Mouse (Mus musculus) intestine, postnatal 0 days (tissue): ENCODE data around the gene Desi1. TPM values are rescaled to one million over a fixed set of nuclear protein-coding genes. Genes with fewer than 3 reads are reported as not detected.

Experiments
- ATAC-seq: fragments of 200-750 bp; cut with Nextera tagmentation; 2 replicates; pipeline ENCODE4 v1.8.0; 2017; ENCODE audit warnings: mild to moderate bottlenecking, moderate TSS enrichment, moderate library complexity
- H3K27ac ChIP-seq: fragments of 300-500 bp; sonication (generic); 2 replicates; pipeline ENCODE4 v1.5.1; 2014; ENCODE audit warnings: mild to moderate bottlenecking, low read depth, low read length, moderate library complexity
- H3K27me3 ChIP-seq: fragments of 300-500 bp; sonication (generic); replicated peaks from 2 replicates; pipeline ENCODE4 v1.6.1; 2014; ENCODE audit warnings: low read length, mixed read lengths; ENCODE audit not compliant: control insufficient read depth, insufficient read depth
- H3K36me3 ChIP-seq: fragments of 300-500 bp; sonication (generic); 2 replicates; pipeline ENCODE4 v1.6.1; 2014; ENCODE audit warnings: mild to moderate bottlenecking, moderate library complexity; ENCODE audit not compliant: control insufficient read depth, insufficient read depth
- H3K4me1 ChIP-seq: fragments of 300-500 bp; sonication (generic); replicated peaks from 2 replicates; pipeline ENCODE4 v1.6.1; 2014; ENCODE audit warnings: antibody characterized with exemption, low read length, mixed read lengths; ENCODE audit not compliant: control insufficient read depth, insufficient read depth
- H3K4me2 ChIP-seq: fragments of 300-500 bp; sonication (generic); replicated peaks from 2 replicates; pipeline ENCODE4 v1.6.1; 2014; ENCODE audit warnings: low read depth, mild to moderate bottlenecking, moderate library complexity
- H3K4me3 ChIP-seq: fragments of 300-500 bp; sonication (generic); 2 replicates; pipeline ENCODE4 v1.5.1; 2014; ENCODE audit warnings: low read depth, low read length
- H3K9ac ChIP-seq: fragments of 300-500 bp; sonication (generic); 2 replicates; pipeline ENCODE4 v1.6.1; 2014; ENCODE audit warnings: mild to moderate bottlenecking, low read depth, low read length
- H3K9me3 ChIP-seq: fragments of 300-500 bp; sonication (generic); 2 replicates; pipeline ENCODE4 v1.6.1; 2016; ENCODE audit warnings: mixed run types; ENCODE audit not compliant: control insufficient read depth
- CTCF ChIP-seq: sonication (generic); IDR thresholded peaks from 2 replicates; pipeline ENCODE4 v1.5.1; 2016; ENCODE audit warnings: low read depth, mild to moderate bottlenecking, control low read depth, antibody characterized with exemption, moderate library complexity
- WGBS: fragments of 180-500 bp; shearing (Covaris S2); extraction: QIAGEN DNeasy Blood & Tissue Kit; methylation state at CpG from one replicate; pipeline ENCODE4 v1.1.7; 2014; 5-methylcytosine and 5-hydroxymethylcytosine counted together
- polyA plus RNA-seq: library from polyadenylated mRNA; unstranded; fragments of >200 nt; fragmentation: Nextera tagmentation; extraction: Ambion mirVana; gene quantifications from 2 replicates; pipeline ENCODE4 v1.2.1, GENCODE M21; 2015

The Desi1 gene
- polyA plus RNA-seq, 1 experiment from 2014 or later = 10.0 TPM

DNA sequence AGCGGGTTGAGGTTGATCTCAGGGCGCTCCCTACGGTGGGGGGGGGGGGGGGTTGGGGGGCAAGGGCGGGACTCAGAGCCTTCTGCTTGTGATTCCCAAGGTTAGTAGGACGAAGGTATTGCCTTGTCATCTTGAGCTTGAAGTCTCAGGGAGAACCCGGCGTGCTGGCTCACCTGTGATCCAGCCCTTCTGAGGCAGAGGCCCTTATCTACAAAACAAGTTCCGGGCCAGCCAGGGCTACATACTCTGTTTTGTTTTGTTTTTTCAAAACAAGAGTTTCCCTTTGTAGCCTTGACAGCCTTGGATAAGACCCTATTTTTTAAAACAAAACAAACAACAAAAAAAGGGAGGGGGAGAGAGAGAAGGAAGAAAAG is 72.6 kb downstream of the Desi1 start:
- Histone ChIP-seq H3K27ac (peak overlapping the region; percentile 11; the same call in 1 of the 2 replicates), H3K4me3 (peak overlapping the region; percentile 59), H3K27me3 (no peaks in the 10 kb centered on the region), H3K9ac (no peak overlapping the region), H3K4me1 (no peaks in the 10 kb centered on the region), H3K9me3 (no peaks in the 10 kb centered on the region), H3K36me3 (no peaks in the 10 kb centered on the region; the same call in 1 of the 2 replicates), H3K4me2 (peak overlapping the region; percentile 79)
- 2% methylated on average over 6 of the region's 8 CpGs for WGBS
- TF ChIP-seq CTCF = no peak
- no peak for ATAC-seq

DNA sequence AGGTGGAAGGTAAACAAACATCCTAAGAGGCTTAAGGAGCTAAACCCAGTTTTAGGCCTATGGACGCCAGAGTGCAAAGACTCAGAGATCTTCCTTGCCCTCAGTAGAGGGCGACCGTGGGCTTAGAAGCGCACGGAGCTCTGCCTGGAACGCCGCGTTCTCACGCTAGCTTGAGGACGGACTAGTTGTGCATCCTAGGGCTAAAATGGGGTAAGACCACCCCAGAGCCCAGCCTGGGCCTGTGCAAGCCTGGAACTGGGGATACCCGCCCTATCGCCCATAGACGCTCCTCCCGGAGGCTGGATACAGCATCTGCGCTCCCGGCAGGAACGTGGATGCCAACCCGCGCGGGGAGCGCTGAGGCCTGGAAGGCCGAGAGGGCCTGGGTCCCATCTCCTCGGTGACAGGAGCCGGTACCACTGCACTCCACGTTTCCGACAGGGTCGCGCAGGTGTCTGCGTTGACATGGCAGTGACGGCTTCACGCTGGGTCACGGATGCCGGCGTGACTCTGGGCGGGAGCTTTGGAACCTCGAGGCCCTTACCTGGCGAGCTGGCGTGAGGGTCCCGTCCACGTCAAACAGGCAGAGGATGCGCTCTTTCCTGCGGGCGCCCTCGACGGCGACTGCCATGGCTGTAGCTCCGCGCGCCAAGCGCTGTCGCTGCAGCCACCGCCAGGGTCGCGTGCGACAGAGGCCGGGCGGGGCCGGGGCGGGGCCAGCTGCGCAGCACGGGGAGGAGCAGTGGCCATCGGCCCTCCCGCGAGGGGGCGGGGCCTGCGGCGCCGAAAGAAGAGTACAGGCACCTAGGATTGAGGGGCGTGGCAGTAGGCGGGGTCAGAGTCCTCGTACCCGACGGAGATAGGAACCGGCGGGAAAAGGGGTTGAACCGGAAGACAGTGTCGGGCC is 73.2 kb downstream of the Desi1 start, which contains the start of gene Pmm1:
Gene Pmm1, minus strand, starts transcription at position 760 of the 907 bp plus-strand sequence.
- peak; percentile 95 for ATAC-seq
- H3K27ac ChIP-seq = peak within 1 kb of the TSS; percentile 62
- H3K9me3 ChIP-seq = no peaks in the 10 kb centered on the region
- peaks cover under 1% of the 10 kb centered on the region; the same call in 1 of the 2 replicates for H3K36me3 ChIP-seq
- H3K4me3 ChIP-seq = peak within 1 kb of the TSS; percentile 59
- no peaks in the 10 kb centered on the region for H3K27me3 ChIP-seq
- WGBS = under 1% methylated on average over 77 of the region's 77 CpGs
- H3K4me2 ChIP-seq = peak within 1 kb of the TSS; percentile 79
- peak within 1 kb of the TSS; percentile 55 for H3K9ac ChIP-seq
- peak; percentile 90 for TF ChIP-seq CTCF
- no peaks in the 10 kb centered on the region for H3K4me1 ChIP-seq

GRCm38 (mm10) chr15:81958906-81959305 is 74.8 kb downstream of the Desi1 start:
- TF ChIP-seq CTCF = no peak

GRCm38 (mm10) chr15:81957598-81957997 is 76.1 kb downstream of the Desi1 start:
- Histone ChIP-seq H3K9ac (no peak overlapping the region), H3K4me1 (no peaks in the 10 kb centered on the region), H3K27ac (no peak overlapping the region), H3K9me3 (no peaks in the 10 kb centered on the region), H3K4me2 (no peak overlapping the region), H3K36me3 (peaks cover 5% of the 10 kb centered on the region; the same call in 1 of the 2 replicates), H3K4me3 (no peak overlapping the region), H3K27me3 (no peaks in the 10 kb centered on the region)
- WGBS = 86% methylated on average over 11 of the region's 11 CpGs
- no peak for ATAC-seq
- no peak for TF ChIP-seq CTCF

More at GRCm38 (mm10) chr15:81958906-81959305, 74.8 kb downstream of the Desi1 start:
- WGBS = 93% methylated on average over 3 of the region's 3 CpGs
- Histone ChIP-seq H3K4me3 (no peak overlapping the region), H3K4me1 (no peaks in the 10 kb centered on the region), H3K27ac (no peak overlapping the region), H3K4me2 (no peak overlapping the region), H3K9me3 (no peaks in the 10 kb centered on the region), H3K27me3 (no peaks in the 10 kb centered on the region), H3K9ac (no peak overlapping the region), H3K36me3 (peaks cover 5% of the 10 kb centered on the region; the same call in 1 of the 2 replicates)
- ATAC-seq = no peak

DNA sequence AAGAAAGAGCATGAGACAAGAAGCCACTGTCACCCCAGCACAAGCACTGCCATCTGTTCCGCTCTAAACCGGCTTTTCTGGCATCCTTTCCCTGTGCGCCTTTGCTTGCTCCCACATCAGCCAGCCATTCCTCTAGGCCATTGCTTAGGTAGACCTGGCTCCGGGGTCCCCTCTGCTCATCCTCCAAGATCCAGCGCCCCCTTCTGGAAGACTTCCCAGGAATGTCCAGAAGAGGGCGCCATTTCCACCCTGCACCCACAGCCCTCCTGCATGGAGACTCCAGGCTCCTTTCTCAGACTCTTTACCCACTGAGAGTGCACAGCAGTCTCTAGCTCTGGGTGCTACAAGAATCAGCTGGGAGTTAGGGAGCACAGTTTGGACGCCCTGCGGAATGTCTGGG is 77.2 kb downstream of the Desi1 start:
- ATAC-seq = no peak
- Histone ChIP-seq H3K36me3 (peaks cover 7% of the 10 kb centered on the region; the same call in 1 of the 2 replicates), H3K9me3 (no peaks in the 10 kb centered on the region), H3K4me3 (no peak overlapping the region), H3K27me3 (no peaks in the 10 kb centered on the region), H3K9ac (no peak overlapping the region), H3K4me2 (no peak overlapping the region), H3K4me1 (no peaks in the 10 kb centered on the region), H3K27ac (no peak overlapping the region)
- WGBS = 60% methylated on average over 8 of the region's 8 CpGs
- peak; percentile 92 for TF ChIP-seq CTCF

DNA sequence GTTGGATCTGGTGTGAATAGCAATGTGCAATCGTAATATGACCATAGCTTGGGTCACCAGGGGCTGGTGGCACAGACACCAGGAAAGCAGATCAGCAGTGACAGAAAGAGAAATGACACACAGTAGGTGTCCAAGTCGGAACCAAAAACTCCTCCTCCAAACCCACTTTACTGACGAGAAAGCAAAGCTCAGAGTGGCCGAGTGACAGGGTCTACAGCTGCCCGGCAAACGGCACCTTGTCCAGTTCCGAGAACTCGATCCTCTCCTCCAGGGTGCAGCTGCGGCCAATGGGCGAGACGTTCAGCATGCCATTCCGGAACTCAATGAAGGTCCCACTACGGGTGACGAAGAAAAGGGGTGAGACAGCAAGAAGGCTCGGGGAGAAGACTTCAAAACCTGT is 78.2 kb downstream of the Desi1 start:
- Histone ChIP-seq H3K9me3 (no peaks in the 10 kb centered on the region), H3K4me1 (no peaks in the 10 kb centered on the region), H3K27ac (no peak overlapping the region), H3K4me3 (no peak overlapping the region), H3K9ac (no peak overlapping the region), H3K27me3 (no peaks in the 10 kb centered on the region), H3K36me3 (peaks cover 12% of the 10 kb centered on the region; the same call in 1 of the 2 replicates), H3K4me2 (no peak overlapping the region)
- no peak for ATAC-seq
- no peak for TF ChIP-seq CTCF
- WGBS = 96% methylated on average over 15 of the region's 15 CpGs
